Mouse (Mus musculus): ENCODE results near the gene Nr2f1.
"Not testable (repeated sequence)": the region's sequence is repeated elsewhere in the genome, so short reads cannot be mapped to it uniquely, and the experiment has no call there.

Nr2f1 gene

GRCm38 (mm10) chr13:78199642-78200160 lies at the start of gene Nr2f1:
Nr2f1 (minus strand) TSS chr13:78199757.
- no peak for DNase-seq

GRCm38 (mm10) chr13:78221680-78222079 lies 22.1 kb upstream of the Nr2f1 start:
- DNase-seq: no peak

GRCm38 (mm10) chr13:78220238-78220637 lies 20.7 kb upstream of the Nr2f1 start:
- not testable (repeated sequence) for DNase-seq

GRCm38 (mm10) chr13:78215223-78215622 lies 15.7 kb upstream of the Nr2f1 start:
- DNase-seq: no peak

- no peak for DNase-seq
These were observed 13.6 kb upstream of the Nr2f1 start for GRCm38 (mm10) chr13:78213155-78213554.

- DNase-seq: no peak
These were observed 12.6 kb upstream of the Nr2f1 start for GRCm38 (mm10) chr13:78212111-78212510.

- DNase-seq: no peak
These were observed 11.9 kb upstream of the Nr2f1 start for GRCm38 (mm10) chr13:78211231-78212010.

- no peak for DNase-seq
These were observed 11.2 kb upstream of the Nr2f1 start for GRCm38 (mm10) chr13:78210748-78211089.

- no peak for DNase-seq
These were observed 10.6 kb upstream of the Nr2f1 start for GRCm38 (mm10) chr13:78210029-78210747.

- no peak for DNase-seq
These were observed 10.1 kb upstream of the Nr2f1 start for GRCm38 (mm10) chr13:78209611-78210028.

- DNase-seq: no peak
These were observed 9.3 kb upstream of the Nr2f1 start for GRCm38 (mm10) chr13:78208689-78209410.

GRCm38 (mm10) chr13:78207796-78208645 lies 8.5 kb upstream of the Nr2f1 start:
- DNase-seq: no peak

GRCm38 (mm10) chr13:78206891-78207430 lies 7.4 kb upstream of the Nr2f1 start:
- DNase-seq: no peak

- no peak for DNase-seq
These were observed 5.9 kb upstream of the Nr2f1 start for GRCm38 (mm10) chr13:78205426-78205825.

- DNase-seq: no peak
These were observed 3.9 kb upstream of the Nr2f1 start for GRCm38 (mm10) chr13:78203348-78204061.

- DNase-seq: no peak
These were observed 3.2 kb upstream of the Nr2f1 start for GRCm38 (mm10) chr13:78202574-78203347.

- DNase-seq: no peak
These were observed 2.5 kb upstream of the Nr2f1 start for GRCm38 (mm10) chr13:78201871-78202565.

GRCm38 (mm10) chr13:78200991-78201870 lies 1.7 kb upstream of the Nr2f1 start:
- DNase-seq: peak; percentile 36

GRCm38 (mm10) chr13:78200407-78200806 lies 850 bp upstream of the Nr2f1 start:
- DNase-seq: no peak
